Mouse (Mus musculus) neural tube, embryonic 10.5 days (tissue): ENCODE data around the gene Epha6.

ENCODE experiments used
- DNase-seq: peaks from one replicate; pipeline ENCODE4 v3.0.0-alpha.2; 2017; ENCODE audit warnings: low spot score; ENCODE audit errors: extremely low spot score

Gene Epha6

GRCm38 (mm10) chr16:60266367-60267351 lies 338.7 kb downstream of the Epha6 start:
- no peak for DNase-seq

GRCm38 (mm10) chr16:60264719-60265508 lies 340.4 kb downstream of the Epha6 start:
- DNase-seq = no peak

DNA sequence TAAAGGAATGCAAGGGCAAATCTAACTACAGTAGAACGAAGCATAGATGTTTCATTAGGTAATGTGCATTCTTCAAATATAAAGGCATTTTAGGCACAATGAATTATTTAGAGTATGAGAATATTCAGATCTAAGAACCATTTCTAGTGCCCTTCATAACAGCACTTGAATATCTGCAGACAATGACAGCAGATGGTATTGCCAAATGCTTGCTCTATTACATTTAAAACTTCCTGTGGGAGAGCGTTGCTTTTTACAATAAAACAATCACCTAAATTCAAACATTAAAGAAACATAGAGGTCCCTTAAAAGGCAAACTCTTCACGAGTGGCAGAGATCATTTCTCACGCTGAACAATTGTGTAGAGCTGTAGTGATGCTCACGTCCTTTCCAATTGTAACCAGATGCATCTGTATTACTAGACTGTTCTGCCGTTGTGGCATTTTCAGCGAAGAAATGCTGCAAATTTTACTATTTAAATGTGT lies 347.1 kb downstream of the Epha6 start:
- DNase-seq = no peak

GRCm38 (mm10) chr16:60257623-60258022 lies 347.7 kb downstream of the Epha6 start:
- DNase-seq = no peak

DNA sequence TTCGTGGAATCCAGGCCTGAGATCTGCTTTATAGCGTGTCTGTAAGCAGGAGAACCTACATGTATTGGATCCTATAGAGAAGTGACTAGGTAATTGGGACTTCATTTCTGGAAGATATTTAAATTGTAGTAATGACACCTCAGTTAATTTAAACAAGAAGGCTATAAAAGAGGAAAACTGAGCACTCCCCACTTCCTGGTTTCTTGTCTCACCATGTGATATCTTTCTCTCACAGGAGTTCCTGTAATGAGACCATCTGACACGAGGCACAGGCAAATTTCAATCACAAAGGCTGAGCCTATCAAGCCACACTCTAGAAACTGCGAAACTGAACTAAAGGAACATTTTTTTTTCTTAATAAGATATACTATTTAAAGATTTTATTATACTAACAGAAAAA lies 348.3 kb downstream of the Epha6 start:
- DNase-seq = no peak

- no peak for DNase-seq
Observed at GRCm38 (mm10) chr16:60239356-60240190, 365.8 kb downstream of the Epha6 start.

DNA sequence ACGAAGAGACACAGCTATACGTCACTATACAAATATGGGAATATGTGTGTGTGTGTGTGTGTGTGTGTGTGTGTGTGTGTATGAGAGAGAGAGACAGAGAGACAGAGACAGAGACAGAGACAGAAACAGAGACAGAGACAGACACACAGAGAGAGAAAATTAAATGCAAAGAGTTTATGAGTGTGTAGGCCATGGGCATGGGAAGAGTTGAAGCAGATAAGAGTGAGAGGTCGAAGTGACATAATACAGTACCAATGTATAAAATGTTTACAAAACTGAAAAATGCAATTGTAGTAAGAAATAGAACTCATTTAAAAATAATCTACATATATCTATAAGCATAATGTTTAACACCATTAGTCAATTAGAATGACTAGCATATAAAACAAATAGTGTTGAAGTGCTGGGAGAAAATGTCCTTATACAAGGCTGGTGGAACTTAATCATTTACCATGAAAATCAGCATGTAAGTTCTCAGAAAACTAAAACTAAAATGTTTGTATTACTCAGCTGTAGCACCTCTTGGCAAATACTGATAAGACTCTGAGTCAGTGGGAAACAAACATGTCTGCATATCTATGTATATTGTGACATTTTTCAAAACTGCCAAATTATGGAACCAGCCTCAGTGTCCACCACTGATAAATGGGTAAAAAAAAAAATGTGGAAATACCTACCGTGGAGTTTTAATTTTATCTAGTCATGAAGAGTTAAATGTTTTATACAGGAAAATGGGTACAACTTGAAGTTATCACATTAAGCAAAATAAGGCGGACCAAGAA lies 371.2 kb downstream of the Epha6 start:
- no peak for DNase-seq

DNA sequence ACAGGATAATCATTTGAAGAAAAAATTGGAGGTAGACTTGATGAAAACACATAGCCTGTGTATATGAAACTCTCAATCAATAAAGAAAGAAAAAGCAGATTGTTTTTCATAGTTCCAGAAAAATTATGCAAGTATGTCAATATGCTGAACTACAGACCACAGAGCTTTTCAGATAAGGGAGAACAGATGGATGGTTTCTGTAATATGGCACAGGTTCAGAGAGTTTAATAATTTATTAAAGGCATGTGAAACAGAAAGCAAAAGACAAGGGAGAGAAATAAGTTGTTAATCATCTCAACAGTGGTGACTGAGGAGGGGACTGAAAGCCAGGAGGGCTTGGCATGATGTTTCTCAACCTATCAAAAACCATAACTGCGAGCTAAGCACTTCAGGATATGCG lies 372.3 kb downstream of the Epha6 start:
- DNase-seq = no peak

DNA sequence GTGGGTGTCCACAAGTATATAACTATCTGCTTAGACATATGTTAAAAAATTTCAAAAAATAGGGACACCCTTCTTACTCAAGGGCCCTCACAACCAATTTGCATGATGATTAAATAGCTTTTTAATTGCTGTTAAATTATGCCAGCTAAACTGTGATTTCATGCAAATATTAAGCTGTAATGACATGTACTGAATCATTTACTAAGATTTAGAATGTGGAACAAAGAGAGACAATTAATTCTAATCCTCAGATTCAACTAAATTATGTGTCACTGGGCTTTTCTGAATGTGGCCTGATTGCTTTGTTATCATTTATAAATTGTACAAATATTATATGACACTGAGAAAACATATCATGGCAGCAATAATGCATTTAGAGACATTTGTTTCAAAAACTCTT lies 396.2 kb downstream of the Epha6 start:
- DNase-seq = no peak

DNA sequence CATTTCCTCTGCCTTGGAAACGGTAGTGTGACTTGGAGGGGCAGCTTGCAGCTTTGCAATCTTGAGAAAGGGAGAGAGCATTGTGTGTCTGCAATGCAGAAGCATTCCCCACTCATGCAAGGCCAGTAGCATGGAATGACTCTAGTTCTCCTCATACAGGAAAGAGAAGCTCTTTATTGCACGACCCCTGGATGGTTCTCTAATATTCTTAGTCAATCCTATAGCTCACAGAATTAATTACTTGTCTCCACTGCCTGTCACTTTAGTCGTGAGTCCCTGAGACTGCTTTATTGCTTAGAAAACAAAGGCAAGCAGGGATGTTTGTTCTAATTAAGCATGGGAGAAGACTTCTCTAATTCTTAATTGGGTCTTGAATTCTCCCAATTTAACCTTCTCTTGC lies 429.8 kb downstream of the Epha6 start:
- no peak for DNase-seq

DNA sequence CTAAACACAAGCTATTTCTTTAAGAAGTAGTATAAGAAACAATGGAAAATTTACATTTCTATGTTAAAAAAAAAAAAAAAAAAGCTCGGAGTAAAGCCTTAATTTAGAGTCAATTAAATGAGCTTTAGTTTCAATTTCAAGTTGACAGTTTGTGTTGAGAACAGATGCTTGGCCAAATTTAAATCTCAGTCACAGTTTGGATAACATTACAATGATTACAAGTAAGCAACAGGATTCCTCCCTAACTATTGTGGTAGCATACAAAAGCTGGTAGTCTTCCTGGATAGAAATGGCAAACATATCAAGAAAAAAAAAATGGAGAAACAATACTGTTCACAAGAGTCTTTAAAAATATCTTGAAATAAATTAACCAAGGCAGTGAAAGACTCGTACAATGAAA lies 452.9 kb downstream of the Epha6 start:
- DNase-seq = no peak

DNA sequence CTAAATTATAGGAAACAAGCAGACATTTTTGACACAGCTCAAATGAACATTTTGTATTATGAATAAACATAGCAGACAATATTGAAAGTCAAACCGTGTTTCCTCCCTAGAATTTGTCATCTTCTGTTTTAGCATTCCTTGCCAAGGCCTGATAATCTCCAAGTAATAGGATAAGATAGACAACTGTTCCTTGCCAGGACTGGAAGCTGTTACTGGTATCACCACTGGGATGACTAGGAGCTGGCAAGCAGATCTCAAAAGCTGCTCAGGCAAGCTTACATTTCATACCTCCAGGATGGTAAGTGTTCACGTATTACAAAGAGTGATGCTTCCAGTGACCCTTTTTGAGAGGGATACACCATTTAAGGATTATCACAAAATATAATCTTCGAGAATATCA lies 461.0 kb downstream of the Epha6 start:
- DNase-seq = no peak

DNA sequence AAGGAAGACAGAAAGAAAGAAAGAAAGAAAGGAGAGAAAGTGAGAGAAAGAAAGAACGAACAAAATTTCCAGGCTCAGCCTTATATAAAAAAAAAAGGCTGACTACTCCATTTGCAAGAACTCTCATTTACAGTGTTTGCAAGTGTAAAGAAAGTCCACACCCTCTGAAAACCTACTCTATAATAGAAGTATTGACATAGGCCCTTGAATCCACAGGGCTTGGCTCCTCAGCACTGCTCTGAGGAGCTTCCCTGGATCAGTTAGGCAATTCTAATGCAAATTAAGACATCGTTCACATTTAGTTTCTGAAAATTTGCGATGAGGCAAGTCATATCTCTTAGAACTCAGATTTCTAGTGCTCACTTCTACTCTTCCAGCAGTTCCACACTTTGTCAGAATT lies 483.9 kb downstream of the Epha6 start:
- no peak for DNase-seq

- no peak for DNase-seq
Observed at GRCm38 (mm10) chr16:60102210-60102609, 503.1 kb downstream of the Epha6 start.

GRCm38 (mm10) chr16:60095333-60095732 lies 510.0 kb downstream of the Epha6 start:
- DNase-seq = no peak

DNA sequence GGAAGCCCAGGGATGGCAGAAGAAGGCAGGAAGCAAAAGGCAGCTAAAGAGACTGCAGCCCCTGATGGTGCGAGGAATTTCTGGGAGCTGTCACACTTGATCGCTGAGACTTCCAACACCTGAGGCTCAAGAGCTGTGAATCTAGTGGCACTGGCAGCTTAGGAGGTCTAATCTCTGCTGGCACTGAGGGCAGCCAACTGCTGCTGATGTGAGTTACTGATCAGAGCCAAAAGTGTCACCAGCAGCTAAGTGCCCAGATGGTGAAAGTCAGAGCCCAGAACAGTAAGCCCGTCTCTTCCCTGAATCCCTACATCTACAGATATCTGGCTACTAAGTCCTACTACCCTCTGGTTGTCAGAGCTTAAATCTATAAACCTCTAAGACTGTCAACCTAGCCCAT lies 518.4 kb downstream of the Epha6 start:
- DNase-seq = no peak

GRCm38 (mm10) chr16:60070457-60071112 lies 534.7 kb downstream of the Epha6 start:
- DNase-seq = no peak

DNA sequence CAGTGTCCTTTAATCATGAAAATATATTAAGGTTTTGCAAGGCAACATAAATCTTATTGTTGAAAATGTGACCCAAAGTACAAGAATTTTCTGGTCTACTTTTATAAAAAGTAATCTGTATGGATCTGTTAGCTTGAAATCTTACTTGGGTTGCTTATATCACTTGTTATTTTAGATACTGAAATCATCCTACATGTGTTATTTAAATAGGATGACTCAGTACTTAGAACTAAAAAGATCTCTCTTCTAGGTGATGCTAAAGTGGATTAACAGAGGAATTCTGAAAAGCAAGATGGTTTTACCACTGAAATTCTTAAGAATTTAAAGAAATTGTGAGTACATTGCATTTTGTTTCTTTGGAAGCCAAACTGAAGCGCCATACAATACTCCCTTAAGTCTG lies 561.5 kb downstream of the Epha6 start:
- DNase-seq = no peak

DNA sequence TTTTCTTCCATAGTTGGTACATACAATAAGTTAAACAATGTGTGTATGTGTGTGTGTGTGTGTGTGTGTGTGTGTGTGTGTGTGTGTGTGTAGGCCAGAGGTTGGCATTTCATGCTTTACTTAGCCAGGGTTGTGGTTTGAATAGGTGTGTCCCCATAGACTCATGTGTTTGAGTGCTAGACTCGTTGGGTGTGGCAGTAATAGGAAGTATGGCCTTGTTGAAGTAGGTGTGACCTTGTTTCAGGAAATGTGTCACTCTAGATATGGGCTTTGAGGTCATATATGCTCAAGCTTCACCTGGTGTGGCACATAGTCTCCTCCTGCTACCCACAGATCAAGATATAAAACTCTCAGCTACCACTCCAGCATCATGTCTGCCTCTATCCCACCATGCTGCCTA lies 577.0 kb downstream of the Epha6 start:
- DNase-seq = no peak
